ENCODE assay signal across 12 mouse cellular contexts in the genomic region with DNA sequence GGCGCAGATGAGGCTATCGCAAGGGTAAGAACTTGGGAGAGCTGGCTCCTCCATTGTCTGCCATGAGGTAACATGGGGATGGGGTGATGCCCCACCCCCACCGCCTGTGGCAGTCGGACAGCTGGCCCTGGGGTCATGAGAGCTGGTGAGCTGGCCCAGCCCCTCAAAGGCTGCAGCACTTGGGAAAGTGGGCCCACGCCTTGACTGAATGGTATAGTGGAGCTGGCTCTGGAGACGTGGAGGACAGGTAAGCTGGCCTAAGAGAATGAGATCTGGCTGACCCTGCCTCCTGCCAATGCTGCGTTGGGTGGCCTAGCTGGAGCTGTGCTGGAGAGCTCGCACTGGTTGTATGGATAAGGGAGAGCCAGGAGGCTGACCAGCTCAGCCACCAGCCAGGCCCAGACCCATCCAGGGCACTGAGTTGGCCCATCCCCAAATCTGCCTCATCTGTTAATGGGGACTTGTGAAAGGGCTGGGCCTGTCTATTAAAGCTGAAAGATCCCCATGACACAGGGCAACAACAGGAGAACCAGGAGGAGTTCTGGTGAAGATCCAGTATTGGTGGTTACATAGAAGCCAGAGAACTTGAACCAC. TPM values are rescaled to one million over a fixed set of nuclear protein-coding genes. Genes with fewer than 3 reads are reported as not detected.
DNase-seq lines count a peak whose midpoint lies in the region; ATAC-seq and TF ChIP-seq lines count a peak whose summit lies in the region.
"Had no signal": no experiment of that assay in that cellular context is flagged by ENCODE, and none has a peak within 500 bp of the region (broad histone marks: within the 10 kb centered on the region; RNA-seq: fewer than 3 reads in every experiment).

No protein-coding gene starts in this region.

- H3K4me2 ChIP-seq in heart, embryonic 12.5 days = no peak overlapping the region
- H3K4me2 ChIP-seq in embryonic facial prominence, embryonic 13.5 days = no peak overlapping the region
- H3K4me2 ChIP-seq in forebrain, postnatal 0 days (ENCODE audit: low read depth) = no peak overlapping the region
- H3K4me2 ChIP-seq in midbrain, embryonic 12.5 days (replicated peaks) = no peak overlapping the region

- H3K4me3 ChIP-seq in heart, embryonic 10.5 days = no peak overlapping the region
- H3K4me3 ChIP-seq in heart, embryonic 12.5 days = no peak overlapping the region
- no peak overlapping the region for H3K4me3 ChIP-seq in embryonic facial prominence, embryonic 13.5 days
- H3K4me3 ChIP-seq in forebrain, postnatal 0 days (ENCODE audit: low read depth, low read length) = no peak overlapping the region
- no peak overlapping the region for H3K4me3 ChIP-seq in midbrain, embryonic 12.5 days
- H3K4me3 ChIP-seq: myocyte had no signal

- H3K9ac ChIP-seq in heart, embryonic 12.5 days = no peak overlapping the region
- H3K9ac ChIP-seq in embryonic facial prominence, embryonic 13.5 days = no peak overlapping the region
- no peak overlapping the region for H3K9ac ChIP-seq in forebrain, postnatal 0 days
- no peak overlapping the region for H3K9ac ChIP-seq in midbrain, embryonic 12.5 days (replicated peaks)

- no peaks in the 10 kb centered on the region for H3K36me3 ChIP-seq in heart, embryonic 10.5 days
- H3K36me3 ChIP-seq in heart, embryonic 12.5 days = no peaks in the 10 kb centered on the region
- no peaks in the 10 kb centered on the region for H3K36me3 ChIP-seq in embryonic facial prominence, embryonic 13.5 days
- H3K36me3 ChIP-seq in forebrain, postnatal 0 days (ENCODE audit: insufficient read depth) = no peaks in the 10 kb centered on the region
- H3K36me3 ChIP-seq in midbrain, embryonic 12.5 days = no peaks in the 10 kb centered on the region

- WGBS in heart, embryonic 10.5 days = 78% methylated on average over 8 of the region's 8 CpGs
- WGBS in heart, embryonic 12.5 days = 85% methylated on average over 8 of the region's 8 CpGs
- 89% methylated on average over 8 of the region's 8 CpGs for WGBS in embryonic facial prominence, embryonic 13.5 days
- WGBS in forebrain, postnatal 0 days = 88% methylated on average over 8 of the region's 8 CpGs
- WGBS in midbrain, embryonic 12.5 days = 81% methylated on average over 8 of the region's 8 CpGs

- peaks cover 23% of the 10 kb centered on the region for H3K4me1 ChIP-seq in heart, embryonic 10.5 days
- H3K4me1 ChIP-seq in heart, embryonic 12.5 days (replicated peaks) = peaks cover 18% of the 10 kb centered on the region
- peaks cover 19% of the 10 kb centered on the region for H3K4me1 ChIP-seq in embryonic facial prominence, embryonic 13.5 days
- peaks cover 7% of the 10 kb centered on the region; the same call in 1 of the 2 replicates for H3K4me1 ChIP-seq in forebrain, postnatal 0 days (ENCODE audit: insufficient read depth)
- H3K4me1 ChIP-seq in midbrain, embryonic 12.5 days = peaks cover 15% of the 10 kb centered on the region

- ATAC-seq in heart, embryonic 12.5 days (ENCODE audit: insufficient number of reproducible peaks, low FRiP score) = no peak
- peak; percentile 37; the same call in 1 of the 2 replicates for ATAC-seq in embryonic facial prominence, embryonic 13.5 days (ENCODE audit: insufficient number of reproducible peaks, insufficient read depth, low FRiP score, low TSS enrichment, low read depth)
- no peak for ATAC-seq in forebrain, postnatal 0 days
- peak; percentile 27; the same call in 1 of the 2 replicates for ATAC-seq in midbrain, embryonic 12.5 days (ENCODE audit: low FRiP score, low read depth)

- 0 out of 2 replicates have a peak overlapping the region, but pooled peaks have one; percentile 37 for H3K27ac ChIP-seq in heart, embryonic 10.5 days
- no peak overlapping the region for H3K27ac ChIP-seq in heart, embryonic 12.5 days (ENCODE audit: poor library complexity, severe bottlenecking)
- H3K27ac ChIP-seq in embryonic facial prominence, embryonic 13.5 days = no peak overlapping the region
- peak overlapping the region; percentile 68 for H3K27ac ChIP-seq in forebrain, postnatal 0 days (ENCODE audit: low read depth, low read length)
- peak overlapping the region; percentile 78 for H3K27ac ChIP-seq in midbrain, embryonic 12.5 days (replicated peaks)

- H3K27me3 ChIP-seq in heart, embryonic 10.5 days (ENCODE audit: insufficient read depth, poor library complexity, severe bottlenecking) = no peaks in the 10 kb centered on the region
- no peaks in the 10 kb centered on the region for H3K27me3 ChIP-seq in heart, embryonic 12.5 days (replicated peaks)
- H3K27me3 ChIP-seq in embryonic facial prominence, embryonic 13.5 days = no peaks in the 10 kb centered on the region
- H3K27me3 ChIP-seq in forebrain, postnatal 0 days (ENCODE audit: insufficient read depth, low read length) = no peaks in the 10 kb centered on the region
- no peaks in the 10 kb centered on the region for H3K27me3 ChIP-seq in midbrain, embryonic 12.5 days

- DNase-seq in heart, embryonic 10.5 days (ENCODE audit: low spot score) = no peak
- DNase-seq in forebrain, postnatal 0 days = no peak
- DNase-seq in MN1 (ENCODE audit: low spot score) = no peak
- DNase-seq in gastrocnemius, postnatal 14 days = no peak
- no peak for DNase-seq in right cerebral cortex, postnatal 10 days (ENCODE audit: low spot score in 2 of 2)
- DNase-seq: gastrocnemius, postnatal 25 days; kidney, adult 9 months; lung, postnatal 14 days had no signal

- no peak for TF ChIP-seq CTCF in forebrain, postnatal 0 days (IDR thresholded peaks at IDR 0.05; ENCODE audit: low read depth)

- intact Hi-C loops in gastrocnemius, postnatal 14 days (cut with DNase I; ENCODE audit: low total_unique reads) = no loop called here

- no peaks in the 10 kb centered on the region for H3K9me3 ChIP-seq in heart, embryonic 10.5 days
- H3K9me3 ChIP-seq in heart, embryonic 12.5 days (replicated peaks) = 0 out of 2 replicates have a peak, but pooled peaks cover 3% of the 10 kb centered on the region
- H3K9me3 ChIP-seq in embryonic facial prominence, embryonic 13.5 days = no peaks in the 10 kb centered on the region
- H3K9me3 ChIP-seq in forebrain, postnatal 0 days (ENCODE audit: low read length) = no peaks in the 10 kb centered on the region
- no peaks in the 10 kb centered on the region for H3K9me3 ChIP-seq in midbrain, embryonic 12.5 days

RNA-seq across cellular contexts. Expression of a gene that starts 21.3 kb away (rescaled TPM):
- polyA plus RNA-seq in heart, embryonic 10.5 days (2016; fragmentation: Nextera tagmentation; extraction: Ambion mirVana) = 188 and 227 TPM in 2 replicates
- 178 and 189 TPM in 2 replicates for polyA plus RNA-seq in heart, embryonic 12.5 days (2016; fragmentation: Nextera tagmentation; extraction: Ambion mirVana)
- 324 and 327 TPM in 2 replicates for polyA plus RNA-seq in embryonic facial prominence, embryonic 13.5 days (2015; fragmentation: Nextera tagmentation; extraction: Ambion mirVana)
- 96.4 and 114 TPM in 2 replicates for total RNA-seq in forebrain, postnatal 0 days (2014; rRNA removed)
- polyA plus RNA-seq in forebrain, postnatal 0 days (2015; fragmentation: Nextera tagmentation; extraction: Ambion mirVana) = 131 and 143 TPM in 2 replicates
- polyA plus RNA-seq in midbrain, embryonic 12.5 days (2016; fragmentation: Nextera tagmentation; extraction: Ambion mirVana) = 351 and 371 TPM in 2 replicates
- 10 to 100 TPM; 30.9 to 33.0 TPM for total RNA-seq in gastrocnemius, postnatal 14 days (2021)

RNA-seq across cellular contexts. Expression of a gene that starts 39.4 kb away (rescaled TPM):
- polyA plus RNA-seq in heart, embryonic 10.5 days (2016; fragmentation: Nextera tagmentation; extraction: Ambion mirVana) = 121 and 150 TPM in 2 replicates
- polyA plus RNA-seq in heart, embryonic 12.5 days (2016; fragmentation: Nextera tagmentation; extraction: Ambion mirVana) = 124 and 131 TPM in 2 replicates
- 183 and 196 TPM in 2 replicates for polyA plus RNA-seq in embryonic facial prominence, embryonic 13.5 days (2015; fragmentation: Nextera tagmentation; extraction: Ambion mirVana)
- 64.4 and 75.0 TPM in 2 replicates for total RNA-seq in forebrain, postnatal 0 days (2014; rRNA removed)
- 60.9 and 73.0 TPM in 2 replicates for polyA plus RNA-seq in forebrain, postnatal 0 days (2015; fragmentation: Nextera tagmentation; extraction: Ambion mirVana)
- polyA plus RNA-seq in midbrain, embryonic 12.5 days (2016; fragmentation: Nextera tagmentation; extraction: Ambion mirVana) = 189 and 199 TPM in 2 replicates
- total RNA-seq in gastrocnemius, postnatal 14 days (2021) = 10 to 100 TPM; 44.3 to 59.3 TPM

Comparison
In these comparisons a context has a peak if more than half of its experiments do, and no peak if none do; other contexts are left out.
1. H3K27ac ChIP-seq: peak in heart, embryonic 10.5 days (single experiment), forebrain, postnatal 0 days (single experiment) and midbrain, embryonic 12.5 days (single experiment); none in heart, embryonic 12.5 days (single experiment) and embryonic facial prominence, embryonic 13.5 days (single experiment).
2. ATAC-seq: peak in embryonic facial prominence, embryonic 13.5 days (single experiment) and midbrain, embryonic 12.5 days (single experiment); none in heart, embryonic 12.5 days (single experiment) and forebrain, postnatal 0 days (single experiment).